Mouse (Mus musculus) adrenal gland, postnatal 25 days (tissue): ENCODE results near the gene Sav1. TPM values are rescaled to one million over a fixed set of nuclear protein-coding genes. Genes with fewer than 3 reads are reported as not detected.

ENCODE experiments used
- DNase-seq: peaks from one replicate; pipeline ENCODE4 v3.0.0; 2021; ENCODE audit warnings: mixed read lengths
- total RNA-seq: library from RNA; stranded (reverse); gene quantifications from 2 replicates; pipeline ENCODE4 v1.2.3, GENCODE M21; 2021

Gene Sav1
- total RNA-seq, 1 experiment from 2014 or later, result 45.5 TPM

DNA sequence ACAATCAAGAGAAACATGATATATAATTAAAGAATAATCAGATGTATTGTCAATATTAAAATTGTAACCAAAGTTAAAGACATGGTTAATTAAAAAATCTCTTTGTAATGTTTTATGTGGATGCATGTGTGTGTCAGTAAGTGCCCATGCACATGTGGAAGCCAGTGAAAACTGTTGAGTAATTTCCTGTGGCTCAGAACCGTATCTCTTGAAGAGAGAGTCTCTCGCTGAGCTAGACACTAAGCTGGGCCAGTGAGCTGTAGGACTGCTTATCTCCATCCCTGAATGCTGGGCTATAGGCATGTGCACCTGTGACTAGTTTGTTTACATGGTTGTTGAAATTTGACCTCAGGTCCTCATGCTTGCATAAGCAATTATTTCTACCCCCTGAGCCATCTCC lies 29.4 kb downstream of the Sav1 start:
- DNase-seq, result no peak

DNA sequence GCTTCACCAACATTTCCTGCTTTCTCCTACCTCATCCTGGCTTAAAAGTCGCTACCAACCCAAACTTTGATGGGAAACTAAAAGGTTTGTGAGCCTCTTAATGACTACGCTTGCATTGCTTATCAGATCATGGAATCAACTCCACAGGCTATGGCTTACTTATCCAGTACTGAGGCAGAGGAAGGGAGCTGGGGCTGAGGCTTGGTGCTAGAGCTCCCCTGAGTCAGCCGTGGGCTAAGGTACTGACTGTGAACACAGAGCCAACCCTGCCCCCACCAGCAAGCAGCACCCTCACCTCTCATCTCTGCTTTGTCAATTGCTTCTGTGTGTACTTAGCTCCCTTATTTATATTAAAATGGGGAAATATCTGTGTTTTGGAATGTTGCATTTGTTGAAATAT lies 39.3 kb downstream of the Sav1 start:
- DNase-seq, result no peak

DNA sequence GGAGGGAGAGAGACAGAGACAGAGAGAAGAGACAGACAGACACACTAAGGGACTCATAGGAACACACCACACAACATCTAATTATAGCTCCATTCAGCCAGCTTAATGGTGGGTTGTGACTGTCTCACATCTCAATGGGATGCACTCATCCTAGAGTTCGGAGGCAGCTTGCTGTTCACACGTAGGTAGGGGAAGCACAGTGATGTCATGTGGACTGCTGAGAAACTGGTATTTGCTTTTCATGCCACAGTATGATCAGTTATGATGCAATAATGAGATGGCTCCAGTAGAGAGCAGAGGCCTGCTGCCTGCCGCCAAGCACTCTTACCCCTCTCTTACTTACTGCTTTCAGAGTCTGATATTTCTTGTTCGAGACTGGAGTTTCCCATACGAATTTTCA lies 40.9 kb downstream of the Sav1 start:
- DNase-seq, result no peak

DNA sequence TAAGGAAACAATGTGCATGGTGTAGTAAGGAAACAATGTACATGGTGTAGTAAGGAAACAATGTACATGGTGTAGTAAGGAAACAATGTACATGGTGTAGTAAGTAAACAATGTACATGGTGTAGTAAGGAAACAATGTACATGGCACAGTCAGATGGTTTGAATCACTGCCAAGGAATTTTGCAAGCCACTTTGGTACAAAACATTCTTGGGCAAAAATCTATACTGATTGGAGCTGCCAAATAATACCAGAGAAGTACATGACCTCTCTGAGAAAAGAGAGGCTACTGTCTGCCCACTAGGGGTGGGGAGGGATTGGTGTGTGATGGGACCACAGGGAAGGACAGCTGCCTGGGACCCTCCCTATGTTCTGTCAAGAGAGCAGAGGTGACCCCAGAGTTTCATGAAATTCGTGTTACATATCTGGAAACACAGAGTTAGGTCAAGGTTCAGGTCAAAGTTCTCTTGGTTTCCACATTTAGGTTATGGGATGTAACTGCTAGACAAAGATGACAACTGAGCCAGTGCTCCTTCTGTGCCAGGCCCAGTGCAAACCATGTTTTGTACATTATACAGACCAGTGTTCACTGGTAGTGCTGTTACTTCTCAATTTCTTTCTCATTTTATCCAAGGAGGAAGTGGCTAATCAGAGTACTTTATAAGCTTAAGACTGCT lies 45.0 kb downstream of the Sav1 start:
- DNase-seq, result no peak

DNA sequence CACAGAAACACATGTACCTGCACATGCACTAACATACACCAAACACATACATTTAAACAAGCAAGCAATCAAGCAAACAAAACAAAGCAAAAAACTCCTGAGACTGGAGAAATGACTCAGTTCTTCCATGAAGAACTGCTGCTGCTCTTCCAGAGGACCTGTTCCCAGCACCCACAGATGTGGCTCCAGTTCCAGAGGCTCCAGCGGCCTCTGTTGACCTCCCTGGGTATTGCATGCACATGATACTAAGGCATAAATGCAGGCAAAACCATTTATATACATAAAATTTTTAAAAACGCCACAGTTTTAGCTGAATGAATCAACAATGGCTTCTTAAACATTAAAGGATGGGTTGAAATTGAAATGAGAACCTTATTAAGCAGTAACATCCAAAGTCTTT lies 47.5 kb downstream of the Sav1 start:
- no peak for DNase-seq

DNA sequence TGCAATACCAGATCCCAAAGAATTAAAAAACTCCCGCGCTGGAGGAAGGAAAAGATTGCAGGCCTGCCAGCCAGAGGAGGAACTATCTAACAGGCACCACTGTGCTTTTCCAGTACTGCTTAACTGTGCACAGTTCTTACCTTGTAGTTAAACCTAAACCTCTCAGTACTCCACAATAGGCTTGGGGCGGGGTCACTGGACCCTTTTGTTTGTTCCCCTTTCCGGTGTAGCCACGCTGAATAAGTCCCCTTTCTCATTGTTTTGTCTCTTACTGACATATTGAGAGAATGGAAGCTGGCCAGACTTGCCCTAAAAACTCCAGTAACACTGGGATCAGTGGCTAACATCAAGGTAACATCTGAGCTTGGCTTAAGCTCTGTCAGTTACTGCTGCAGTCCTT lies 49.1 kb downstream of the Sav1 start:
- no peak for DNase-seq

DNA sequence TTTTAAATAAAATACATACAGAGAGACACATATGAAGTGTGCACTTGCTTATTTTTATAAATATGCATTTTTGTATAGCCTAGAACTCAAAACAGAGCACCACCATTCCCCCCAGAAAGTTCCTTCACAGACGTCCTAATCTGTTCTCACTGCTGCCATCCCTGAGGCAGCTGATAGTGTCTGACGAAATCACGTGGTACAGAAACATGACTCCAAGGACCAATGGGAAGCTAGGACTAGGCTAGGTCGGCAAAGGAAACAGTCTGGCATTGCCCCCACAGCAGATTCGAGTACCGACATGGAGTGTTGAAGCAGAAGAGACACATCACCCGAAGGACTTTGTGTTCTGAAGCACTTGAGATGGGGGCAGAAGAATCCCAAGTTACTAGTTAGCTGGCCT lies 60.1 kb downstream of the Sav1 start:
- no peak for DNase-seq

DNA sequence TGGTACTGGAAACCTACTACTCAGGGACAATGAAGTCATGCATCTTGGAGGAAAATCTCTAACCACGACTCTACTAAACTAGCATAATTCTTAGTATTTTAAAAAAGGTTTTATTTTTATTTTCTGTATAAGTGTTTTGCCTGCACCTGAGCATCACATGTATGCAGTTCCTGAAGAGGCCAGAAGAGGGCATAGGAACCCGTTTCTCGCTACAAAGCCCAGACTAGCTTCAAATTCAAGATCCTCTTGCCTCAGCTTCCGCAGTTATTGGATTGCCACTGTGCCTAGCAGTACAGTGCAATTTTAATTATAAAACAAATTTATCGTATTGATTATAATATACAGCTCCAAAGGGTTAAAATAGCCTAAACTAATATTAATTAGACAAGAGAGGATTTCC lies 62.8 kb downstream of the Sav1 start:
- peak; percentile 7 for DNase-seq

DNA sequence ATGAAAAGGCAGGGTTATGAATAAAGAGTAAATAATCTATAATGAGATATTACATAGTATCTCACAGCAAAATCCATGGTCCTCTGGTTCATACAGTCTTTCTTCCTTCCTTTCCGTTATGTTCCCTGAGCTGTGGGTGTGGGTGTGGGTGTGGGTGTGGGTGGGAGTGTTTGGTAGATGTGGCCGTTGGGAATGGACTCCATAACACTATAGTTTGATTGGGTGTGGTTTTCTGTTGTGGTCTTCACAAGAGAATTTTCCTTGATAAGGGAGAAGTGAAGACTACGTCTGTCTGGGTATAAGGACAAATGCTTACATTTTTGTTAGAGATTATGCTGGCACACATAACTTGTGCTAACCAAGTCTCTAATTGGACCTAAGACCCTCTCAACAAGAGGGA lies 63.2 kb downstream of the Sav1 start:
- DNase-seq, result no peak

DNA sequence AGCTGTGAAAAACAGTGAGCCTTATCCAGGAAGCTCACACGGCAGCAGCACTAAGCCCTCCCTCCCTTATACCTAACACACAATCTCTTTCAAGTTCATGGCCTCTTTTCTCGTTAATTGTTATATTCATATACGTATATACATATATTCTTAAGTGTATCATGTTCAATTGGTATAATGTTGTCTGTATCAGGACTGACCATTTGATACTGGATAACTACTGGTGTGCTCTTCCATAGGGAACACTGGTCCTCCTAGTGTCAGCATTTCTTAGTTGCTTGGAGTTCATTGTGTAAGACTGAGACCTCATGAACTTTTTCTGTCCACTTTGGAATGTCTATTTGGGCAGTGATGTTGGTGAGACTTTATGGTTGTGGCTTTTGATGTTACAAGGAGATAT lies 63.7 kb downstream of the Sav1 start:
- DNase-seq, result no peak

DNA sequence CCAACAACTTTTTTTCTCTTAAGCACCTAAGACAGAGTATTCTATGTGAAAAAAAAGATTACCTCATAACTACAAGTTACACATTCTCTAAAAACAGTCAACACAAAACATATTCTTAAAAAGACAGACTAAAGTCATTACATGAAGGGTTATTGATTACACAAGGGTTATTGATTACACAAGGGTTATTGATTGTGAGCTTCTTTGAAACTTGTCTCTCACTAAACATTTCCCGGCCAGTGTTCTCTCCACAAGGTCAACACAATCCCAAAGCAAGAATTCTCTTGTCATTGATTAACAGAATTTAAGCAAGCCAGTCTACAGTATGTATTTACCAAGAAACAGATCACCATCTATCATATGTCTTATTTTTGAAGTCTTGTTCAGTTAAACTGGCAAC lies 64.7 kb downstream of the Sav1 start:
- DNase-seq, result no peak

DNA sequence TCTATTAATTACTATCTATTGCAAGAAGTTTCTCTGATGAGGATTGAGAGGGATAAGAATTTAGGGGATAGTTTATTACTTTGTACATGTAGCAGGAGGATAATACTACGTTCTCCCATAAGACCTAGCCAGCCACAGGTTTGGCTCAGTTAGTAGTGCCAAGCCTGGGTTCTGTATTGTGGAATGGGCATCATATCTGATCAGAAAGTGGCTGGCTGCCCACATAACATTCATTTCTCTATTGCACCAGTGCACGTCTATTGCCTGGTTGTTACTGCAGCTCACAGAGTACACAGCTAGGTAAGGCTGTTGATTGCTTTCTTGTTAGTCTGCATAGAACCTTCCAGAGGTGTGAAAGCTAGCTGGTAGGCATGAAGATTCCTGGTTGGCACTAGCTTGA lies 68.9 kb downstream of the Sav1 start:
- DNase-seq, result no peak

Other genes starting within 250 kb of the Sav1 start
- 1.5 and 2.4 TPM in 2 replicates for gene Cdkl1, start 195.7 kb downstream of the Sav1 start, total RNA-seq
- gene Atl1, start 94.4 kb downstream of the Sav1 start, total RNA-seq, result 6.3 and 8.0 TPM in 2 replicates
- gene Map4k5, start 93.8 kb downstream of the Sav1 start, total RNA-seq, result 35.4 and 37.4 TPM in 2 replicates
- 30.8 and 42.1 TPM in 2 replicates for gene Nin, start 126.7 kb upstream of the Sav1 start, total RNA-seq
- not detected in 2 replicates for gene Abhd12b, start 167.1 kb upstream of the Sav1 start, total RNA-seq
- gene Pygl, start 244.5 kb upstream of the Sav1 start, total RNA-seq, result 82.2 and 92.3 TPM in 2 replicates